Mouse (Mus musculus) liver, adult 2 months (tissue): ENCODE measurements around the gene Prrg4. TPM values are rescaled to one million over a fixed set of nuclear protein-coding genes. Genes with fewer than 3 reads are reported as not detected.
A peak's percentile ranks its signal among the peaks of the same experiment; 100 is the strongest.

Experiments used
- DNase-seq: peaks from one replicate; pipeline ENCODE4 v3.0.0-alpha.2; 2011; ENCODE audit warnings: low read depth, low spot score; ENCODE audit errors: extremely low read depth
- H3K27ac ChIP-seq: fragments of 200-500 bp; replicated peaks from 2 replicates; pipeline ENCODE4 v1.5.1; 2012; ENCODE audit warnings: low read depth, mild to moderate bottlenecking, control low read depth, inconsistent platforms, low read length; ENCODE audit not compliant: insufficient read depth
- H3K27me3 ChIP-seq: fragments of 200-500 bp; 2 replicates; pipeline ENCODE4 v1.6.1; 2012; ENCODE audit warnings: mild to moderate bottlenecking, moderate library complexity, low read length, inconsistent platforms; ENCODE audit not compliant: control insufficient read depth, insufficient read depth
- H3K36me3 ChIP-seq: fragments of 200-500 bp; 2 replicates; pipeline ENCODE4 v1.6.1; 2012; ENCODE audit warnings: low read length, inconsistent platforms; ENCODE audit not compliant: control insufficient read depth, insufficient read depth
- H3K4me1 ChIP-seq: fragments of 200-500 bp; 2 replicates; pipeline ENCODE4 v1.6.1; 2011; ENCODE audit warnings: low read length; ENCODE audit not compliant: control insufficient read depth, insufficient read depth
- H3K4me3 ChIP-seq: fragments of 200-500 bp; 2 replicates; pipeline ENCODE4 v1.5.1; 2011; ENCODE audit warnings: low read depth, mild to moderate bottlenecking, control low read depth, low read length, moderate library complexity; ENCODE audit not compliant: insufficient read depth
- H3K79me2 ChIP-seq: fragments of 200-500 bp; 2 replicates; pipeline ENCODE4 v1.6.1; 2012; ENCODE audit warnings: inconsistent platforms, mild to moderate bottlenecking, low read length, moderate library complexity; ENCODE audit not compliant: control insufficient read depth, insufficient read depth
- H3K9ac ChIP-seq: fragments of 200-500 bp; 2 replicates; pipeline ENCODE4 v1.6.1; 2012; ENCODE audit warnings: low read depth, mild to moderate bottlenecking, control low read depth, inconsistent platforms, low read length
- CTCF ChIP-seq: fragments of 200-500 bp; IDR thresholded peaks from 2 replicates; pipeline ENCODE4 v1.5.1; 2011; ENCODE audit warnings: low read depth, low read length, control low read depth
- POLR2A ChIP-seq: fragments of 200-500 bp; IDR thresholded peaks from 2 replicates; pipeline ENCODE4 v1.6.1; 2011; ENCODE audit warnings: low read length, control low read depth; ENCODE audit not compliant: insufficient read depth; ENCODE audit errors: extremely low read depth
- WGBS: fragments of 180-500 bp; shearing (Covaris S2); methylation state at CpG from one replicate; pipeline ENCODE4 v1.1.7; 2018; 5-methylcytosine and 5-hydroxymethylcytosine counted together
- polyA plus RNA-seq: library from polyadenylated mRNA; depleted of rRNA; stranded (reverse); fragments of >200 nt; gene quantifications from 2 replicates; pipeline ENCODE4 v1.2.3, GENCODE M21; 2012
- total RNA-seq: library from RNA; depleted of rRNA; stranded (reverse); fragments of >200 nt; gene quantifications from 2 replicates; pipeline ENCODE4 v1.2.3, GENCODE M21; 2014

Gene Prrg4
- total and polyA plus RNA-seq, 2 experiments = 0.05 to 0.37 TPM

GRCm38 (mm10) chr2:104847645-104848044 is 2.0 kb downstream of the Prrg4 start:
- DNase-seq = peak; percentile 20
- WGBS = 58% methylated on average over 2 of the region's 2 CpGs
- Histone ChIP-seq H3K36me3 (no peaks in the 10 kb centered on the region), H3K27ac (no peak overlapping the region), H3K79me2 (no peaks in the 10 kb centered on the region), H3K4me1 (peaks cover 2% of the 10 kb centered on the region; the same call in 1 of the 2 replicates), H3K4me3 (no peak overlapping the region), H3K27me3 (no peaks in the 10 kb centered on the region), H3K9ac (no peak overlapping the region)
- TF ChIP-seq POLR2A (no peak), CTCF (peak; percentile 15; the same call in 1 of the 2 replicates)

GRCm38 (mm10) chr2:104846638-104847414 is 2.9 kb downstream of the Prrg4 start:
- Histone ChIP-seq H3K79me2 (no peaks in the 10 kb centered on the region), H3K4me3 (no peak overlapping the region), H3K36me3 (no peaks in the 10 kb centered on the region), H3K27me3 (no peaks in the 10 kb centered on the region), H3K4me1 (peaks cover 2% of the 10 kb centered on the region; the same call in 1 of the 2 replicates), H3K27ac (no peak overlapping the region), H3K9ac (no peak overlapping the region)
- WGBS = 53% methylated on average over 4 of the region's 4 CpGs
- no peak for TF ChIP-seq POLR2A
- TF ChIP-seq CTCF = no peak
- no peak for DNase-seq

DNA sequence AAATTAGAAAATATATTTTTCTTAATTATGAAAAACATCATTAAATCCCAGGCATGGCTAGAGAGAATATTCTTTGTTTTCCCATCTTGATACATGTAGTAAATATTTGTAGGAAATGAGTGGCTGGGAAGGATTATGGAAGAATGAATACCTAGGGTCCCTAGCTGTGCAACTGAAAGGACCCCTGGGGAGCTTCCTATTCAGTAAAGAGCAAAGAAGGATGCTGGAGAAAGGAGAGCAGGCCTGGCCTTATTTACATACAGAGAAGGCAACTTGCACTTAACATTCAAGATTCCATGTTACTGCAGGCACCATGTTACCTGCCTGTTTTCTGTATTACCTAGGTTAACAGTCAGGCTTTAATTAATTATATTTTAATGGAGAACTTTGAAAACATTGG is 7.1 kb downstream of the Prrg4 start:
- Histone ChIP-seq H3K36me3 (no peaks in the 10 kb centered on the region), H3K79me2 (no peaks in the 10 kb centered on the region), H3K4me3 (no peak overlapping the region), H3K27ac (no peak overlapping the region), H3K9ac (no peak overlapping the region), H3K4me1 (no peaks in the 10 kb centered on the region), H3K27me3 (no peaks in the 10 kb centered on the region)
- no peak for DNase-seq
- TF ChIP-seq CTCF = no peak

DNA sequence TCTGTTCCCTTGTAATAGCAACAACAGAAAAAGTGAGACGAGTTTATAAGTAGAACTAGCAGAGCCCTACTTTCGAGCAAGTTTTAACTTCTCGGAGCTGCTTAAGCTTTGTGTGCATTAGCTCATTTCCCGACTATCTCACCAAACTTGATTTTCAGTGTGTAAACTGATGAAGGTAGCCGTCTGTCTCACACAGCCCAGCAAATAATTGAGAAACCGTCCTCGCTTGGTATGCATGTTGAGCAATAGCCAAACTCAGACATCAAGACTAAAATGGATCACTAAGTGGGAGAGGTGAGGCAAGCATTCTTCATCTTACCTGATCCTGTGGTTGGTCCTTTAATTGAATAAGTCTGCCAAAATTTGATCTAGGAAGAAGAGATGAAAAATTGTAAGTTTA is 7.9 kb downstream of the Prrg4 start:
- 25% methylated on average over 7 of the region's 7 CpGs for WGBS
- Histone ChIP-seq H3K27ac (no peak overlapping the region), H3K79me2 (no peaks in the 10 kb centered on the region), H3K9ac (no peak overlapping the region), H3K4me3 (no peak overlapping the region), H3K4me1 (no peaks in the 10 kb centered on the region), H3K27me3 (no peaks in the 10 kb centered on the region), H3K36me3 (no peaks in the 10 kb centered on the region)
- DNase-seq = peak; percentile 13
- TF ChIP-seq POLR2A (no peak), CTCF (no peak)

DNA sequence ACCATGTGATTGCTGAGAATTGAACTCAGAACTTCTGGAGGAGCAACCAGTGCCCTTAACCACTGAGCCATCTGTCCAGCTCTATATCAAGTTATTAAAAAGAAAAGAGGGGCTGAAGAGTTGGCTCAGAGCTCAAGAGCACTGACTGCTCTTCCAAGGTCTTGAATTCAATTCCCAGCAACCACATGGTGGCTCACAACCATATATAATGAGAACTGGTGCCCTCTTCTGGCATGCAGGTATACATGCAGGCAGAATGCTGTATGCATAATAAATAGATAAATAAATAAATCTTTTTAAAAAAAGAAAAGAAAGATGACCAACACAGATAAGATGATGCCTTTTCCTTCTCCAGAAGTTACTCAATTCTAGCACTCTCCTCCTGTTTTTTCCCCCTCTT is 8.7 kb downstream of the Prrg4 start:
- no peak for TF ChIP-seq POLR2A
- TF ChIP-seq CTCF = no peak
- no peak for DNase-seq

DNA sequence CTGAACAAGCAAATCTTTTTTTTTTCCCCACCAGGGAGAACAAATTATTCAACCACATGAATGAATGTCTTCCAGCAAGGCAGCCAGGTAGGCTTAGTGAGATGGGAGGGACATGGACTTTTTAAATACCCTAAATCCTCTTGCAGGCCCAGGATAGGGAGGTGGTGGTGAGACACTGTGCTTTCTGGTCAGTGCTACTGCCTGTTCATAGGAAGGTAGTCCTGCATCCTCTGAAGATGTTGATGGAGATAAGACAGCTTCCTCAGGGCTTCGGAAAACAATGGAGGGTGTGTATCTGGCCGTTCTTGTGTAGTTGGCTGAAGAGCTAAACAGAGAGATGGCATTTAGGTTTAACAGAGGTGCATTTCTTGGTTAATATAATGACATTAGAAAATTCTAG is 17.2 kb downstream of the Prrg4 start:
- Histone ChIP-seq H3K9ac (no peak overlapping the region), H3K4me1 (no peaks in the 10 kb centered on the region), H3K36me3 (no peaks in the 10 kb centered on the region), H3K27ac (no peak overlapping the region), H3K4me3 (no peak overlapping the region), H3K79me2 (no peaks in the 10 kb centered on the region), H3K27me3 (no peaks in the 10 kb centered on the region)
- TF ChIP-seq CTCF (no peak), POLR2A (no peak)
- 84% methylated on average over 2 of the region's 2 CpGs for WGBS
- DNase-seq = no peak

More for the DNA sequence above, 8.7 kb downstream of the Prrg4 start:
- Histone ChIP-seq H3K27me3 (no peaks in the 10 kb centered on the region), H3K9ac (no peak overlapping the region), H3K36me3 (no peaks in the 10 kb centered on the region), H3K27ac (no peak overlapping the region), H3K4me3 (no peak overlapping the region), H3K79me2 (no peaks in the 10 kb centered on the region), H3K4me1 (no peaks in the 10 kb centered on the region)
